Mouse (Mus musculus) olfactory bulb, adult 2 months (tissue): ENCODE results near the gene Cdh13.

Experiments used
- CTCF ChIP-seq: fragments of 200-500 bp; IDR thresholded peaks from 2 replicates; pipeline ENCODE4 v1.5.1; 2012; ENCODE audit warnings: low read depth, mild to moderate bottlenecking, low read length, moderate library complexity; ENCODE audit not compliant: insufficient read depth
- POLR2A ChIP-seq: fragments of 200-500 bp; IDR thresholded peaks from 2 replicates; pipeline ENCODE4 v1.6.1; 2012; ENCODE audit warnings: mild to moderate bottlenecking, low read depth, low read length, moderate library complexity; ENCODE audit not compliant: insufficient read depth

GRCm38 (mm10) chr8:118667736-118668135 lies 384.2 kb downstream of the Cdh13 start:
- TF ChIP-seq CTCF = no peak
- TF ChIP-seq POLR2A = no peak
